Mouse (Mus musculus) kidney, adult 9 months (tissue): ENCODE results near the gene Cacul1.

Source experiments
- DNase-seq: peaks from one replicate; pipeline ENCODE4 v3.0.0; 2022

The Cacul1 gene

DNA sequence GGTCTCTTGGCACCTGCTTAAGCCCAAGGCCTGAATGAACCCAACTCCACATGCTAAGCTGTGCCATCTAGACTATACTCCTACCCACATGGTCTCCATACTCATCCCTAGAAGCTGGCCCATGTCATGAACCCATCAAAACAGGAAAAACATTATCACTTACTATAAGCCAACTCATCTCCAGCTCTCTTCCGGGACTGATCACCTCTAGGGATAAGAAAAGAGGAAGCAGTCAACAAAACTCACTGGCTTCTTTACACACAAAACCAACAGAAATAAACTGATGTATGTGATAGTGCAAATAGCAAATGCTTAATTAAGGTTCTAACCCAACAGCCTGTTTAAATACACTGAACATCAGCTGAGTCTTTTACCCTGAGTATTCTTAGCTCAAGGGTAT lies 51.5 kb downstream of the Cacul1 start:
- DNase-seq, result no peak

- DNase-seq, result no peak
Measured at GRCm38 (mm10) chr19:60528602-60529001, 52.2 kb downstream of the Cacul1 start.

DNA sequence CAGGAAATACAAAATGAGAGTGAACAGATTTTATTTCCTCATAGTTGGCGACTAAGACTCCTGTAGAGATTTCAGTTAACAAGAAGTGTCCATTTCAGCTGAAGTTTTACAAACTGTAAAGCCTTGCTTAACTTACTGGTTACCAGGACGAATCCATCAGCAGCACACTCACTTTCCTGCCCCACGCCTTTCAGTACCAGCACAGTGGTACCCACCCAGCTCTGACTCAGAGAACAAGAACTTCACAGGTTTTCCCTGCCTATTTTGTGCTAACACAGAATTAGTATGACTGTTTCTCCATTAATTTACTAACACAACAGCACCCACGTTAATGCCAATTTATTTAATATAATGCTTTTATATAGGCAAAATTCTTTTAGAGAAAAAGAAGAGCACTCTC lies 53.9 kb downstream of the Cacul1 start:
- DNase-seq, result no peak

GRCm38 (mm10) chr19:60525086-60525485 lies 55.7 kb downstream of the Cacul1 start:
- no peak for DNase-seq

DNA sequence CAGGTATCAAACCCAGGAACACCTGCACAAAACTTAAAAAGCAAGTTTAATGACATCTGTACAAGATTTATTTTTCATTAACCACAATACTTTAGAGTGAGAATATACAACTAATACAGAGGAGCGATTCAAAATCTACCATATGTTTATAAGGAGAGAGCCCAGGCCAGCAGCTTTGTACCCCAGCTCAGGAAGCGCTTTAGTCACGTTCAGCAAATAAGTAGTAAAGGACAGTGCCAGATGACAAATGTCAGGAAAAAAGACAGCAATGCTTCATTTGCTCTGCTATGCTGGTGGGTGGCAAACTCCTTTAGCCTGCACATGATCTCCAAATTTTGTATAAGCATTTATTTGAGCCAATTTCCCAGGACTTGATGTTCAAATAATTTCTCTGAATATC lies 56.1 kb downstream of the Cacul1 start:
- DNase-seq, result no peak

DNA sequence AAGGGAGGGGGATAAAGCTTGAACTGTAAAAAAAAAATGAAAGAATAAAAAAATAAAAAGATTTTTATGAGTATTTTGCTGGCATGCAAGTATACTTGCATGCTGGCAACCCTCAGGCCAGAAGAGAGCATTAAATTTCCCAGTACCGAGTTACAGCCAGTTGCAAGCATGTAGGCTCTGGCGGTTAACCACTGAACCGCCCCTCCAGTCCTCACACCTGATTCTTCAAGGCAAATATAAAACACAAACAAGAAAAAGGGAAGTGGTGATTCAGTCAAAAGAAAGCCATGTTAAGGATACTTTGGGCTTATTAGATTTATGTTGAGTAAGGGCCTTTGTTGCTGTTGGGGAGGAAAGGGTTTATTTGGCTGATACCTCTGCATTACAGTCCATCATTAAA lies 60.7 kb downstream of the Cacul1 start:
- DNase-seq, result no peak

GRCm38 (mm10) chr19:60515064-60515463 lies 65.8 kb downstream of the Cacul1 start:
- no peak for DNase-seq

GRCm38 (mm10) chr19:60513431-60513830 lies 67.4 kb downstream of the Cacul1 start:
- DNase-seq, result no peak

- peak; percentile 8 for DNase-seq
Measured at GRCm38 (mm10) chr19:60500209-60500608, 80.6 kb downstream of the Cacul1 start.

GRCm38 (mm10) chr19:60497171-60497570 lies 83.7 kb downstream of the Cacul1 start:
- DNase-seq, result no peak

DNA sequence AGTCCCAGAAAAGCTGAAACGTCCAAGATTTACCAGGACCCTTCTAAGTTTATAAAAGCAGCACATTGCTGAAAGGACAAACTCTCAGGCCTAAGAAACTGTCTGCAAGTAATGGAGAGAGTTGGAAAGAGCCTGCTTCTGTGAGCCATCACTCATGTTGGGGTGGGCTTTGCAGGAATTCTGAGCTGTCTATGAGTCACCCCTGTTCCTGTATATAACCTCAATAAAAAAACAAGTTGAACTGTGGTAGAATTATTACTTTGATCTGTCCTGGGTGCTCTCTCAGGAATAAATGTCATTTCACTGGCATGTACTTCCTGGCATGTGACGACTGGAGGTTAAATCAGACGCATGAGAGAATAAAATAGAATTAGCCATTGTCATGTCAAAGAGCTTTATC lies 85.1 kb downstream of the Cacul1 start:
- DNase-seq, result no peak

DNA sequence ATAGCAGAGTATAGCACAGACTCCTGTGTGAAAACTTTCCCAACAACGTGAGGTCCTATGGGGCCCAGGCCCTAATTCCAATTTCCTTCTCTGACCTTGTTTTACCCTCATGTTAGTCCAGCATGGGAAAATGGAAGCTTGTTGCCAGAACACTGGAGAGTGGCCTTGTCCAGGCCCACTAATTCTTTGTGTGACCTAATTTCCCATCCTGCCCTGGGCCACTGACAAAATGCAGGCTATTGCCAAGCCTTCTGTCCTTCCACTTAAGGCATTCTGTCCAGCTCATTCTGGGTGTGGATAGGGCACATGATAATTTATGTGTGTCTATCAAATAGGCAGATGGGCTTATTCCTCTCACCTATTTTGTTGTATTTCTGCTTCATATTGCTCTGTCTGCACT lies 91.3 kb downstream of the Cacul1 start:
- no peak for DNase-seq

- DNase-seq, result no peak
Measured at GRCm38 (mm10) chr19:60485261-60485660, 95.6 kb downstream of the Cacul1 start.

DNA sequence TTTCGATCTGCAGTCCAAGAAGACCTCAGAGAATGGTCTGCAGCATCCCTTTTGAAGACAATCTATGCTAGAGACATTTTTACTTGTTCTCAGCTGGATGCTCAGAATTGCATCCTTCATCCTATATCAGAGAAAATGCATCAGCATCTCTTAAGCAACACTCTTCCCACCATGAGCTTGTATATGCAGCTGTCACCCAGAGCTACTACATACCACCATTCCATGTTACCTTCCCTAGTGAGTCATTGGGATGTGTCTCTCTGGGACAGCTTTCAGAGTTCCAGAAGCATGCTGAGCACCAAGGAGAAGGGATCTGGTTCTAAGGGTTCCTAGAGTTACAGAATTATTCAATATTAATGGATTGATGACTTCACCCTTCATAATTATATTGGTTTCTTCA lies 102.0 kb downstream of the Cacul1 start:
- no peak for DNase-seq

GRCm38 (mm10) chr19:60477788-60478187 lies 103.0 kb downstream of the Cacul1 start:
- DNase-seq, result no peak
